Comparison of ENCODE assay signal across 12 mouse cellular contexts in genomic region chr9:107538231-107538630, GRCm38 (mm10).
"Had no signal": no experiment of that assay in that cellular context is flagged by ENCODE, and none has a peak within 500 bp of the region (broad histone marks: within the 10 kb centered on the region; RNA-seq: fewer than 3 reads in every experiment).

No protein-coding gene starts in this region.

- ATAC-seq: liver, embryonic 12.5 days had no signal

- DNase-seq: kidney, adult 9 months; kidney, postnatal 36 days; lung, embryonic 14.5 days; lung, postnatal 10 days; lung, postnatal 4 days; midbrain, embryonic 14.5 days; right cerebral cortex, adult 18-20 months; right cerebral cortex, postnatal 4 days; spleen, adult 18-20 months; thymus, adult 18-20 months; thymus, postnatal 14 days had no signal
